Mouse (Mus musculus): ENCODE measurements around the gene Tmem94.

DNA sequence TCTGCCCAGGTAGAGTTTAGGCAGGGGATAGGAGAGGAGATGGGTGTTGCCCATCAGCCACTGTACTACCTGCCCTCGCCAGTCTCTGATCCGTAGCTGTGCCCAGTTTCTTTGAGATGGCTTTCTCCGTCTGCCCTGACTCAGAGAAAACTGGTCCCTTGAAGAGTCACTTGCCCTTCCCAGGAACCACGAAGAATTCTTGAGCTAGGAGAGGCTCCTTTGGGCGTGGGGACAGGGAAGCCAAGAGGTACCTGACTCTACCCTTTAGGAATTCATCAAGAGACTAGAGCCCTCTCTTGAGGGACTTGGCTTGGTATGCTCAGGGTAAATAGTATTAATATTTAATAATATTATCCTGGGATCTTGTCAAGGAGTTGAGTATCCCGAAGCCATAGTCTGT lies 62.4 kb downstream of the Tmem94 start:
- TF ChIP-seq CTCF (IDR thresholded peaks at IDR 0.05; ENCODE audit: control insufficient read depth, insufficient read depth, insufficient read length) (no peak), MYOD1 (IDR thresholded peaks at IDR 0.05; ENCODE audit: control insufficient read depth, insufficient read length, low read depth) (no peak)
